Mouse (Mus musculus) kidney, adult 10 weeks (tissue): ENCODE measurements around the gene Sp4. TPM values are rescaled to one million over a fixed set of nuclear protein-coding genes. Genes with fewer than 3 reads are reported as not detected.

ENCODE experiments used
- polyA plus RNA-seq: library from polyadenylated mRNA; stranded (reverse); fragments of 350-450 nt; fragmentation: Illumina TruSeq; extraction: RNeasy Lipid Tissue Mini Kit (QIAGEN cat#74804); gene quantifications from one replicate; pipeline ENCODE4 v1.2.3, GENCODE M21; 2014; ENCODE audit warnings: low read depth, low replicate concordance

Sp4 gene
- 13.4 TPM for polyA plus RNA-seq

DNA sequence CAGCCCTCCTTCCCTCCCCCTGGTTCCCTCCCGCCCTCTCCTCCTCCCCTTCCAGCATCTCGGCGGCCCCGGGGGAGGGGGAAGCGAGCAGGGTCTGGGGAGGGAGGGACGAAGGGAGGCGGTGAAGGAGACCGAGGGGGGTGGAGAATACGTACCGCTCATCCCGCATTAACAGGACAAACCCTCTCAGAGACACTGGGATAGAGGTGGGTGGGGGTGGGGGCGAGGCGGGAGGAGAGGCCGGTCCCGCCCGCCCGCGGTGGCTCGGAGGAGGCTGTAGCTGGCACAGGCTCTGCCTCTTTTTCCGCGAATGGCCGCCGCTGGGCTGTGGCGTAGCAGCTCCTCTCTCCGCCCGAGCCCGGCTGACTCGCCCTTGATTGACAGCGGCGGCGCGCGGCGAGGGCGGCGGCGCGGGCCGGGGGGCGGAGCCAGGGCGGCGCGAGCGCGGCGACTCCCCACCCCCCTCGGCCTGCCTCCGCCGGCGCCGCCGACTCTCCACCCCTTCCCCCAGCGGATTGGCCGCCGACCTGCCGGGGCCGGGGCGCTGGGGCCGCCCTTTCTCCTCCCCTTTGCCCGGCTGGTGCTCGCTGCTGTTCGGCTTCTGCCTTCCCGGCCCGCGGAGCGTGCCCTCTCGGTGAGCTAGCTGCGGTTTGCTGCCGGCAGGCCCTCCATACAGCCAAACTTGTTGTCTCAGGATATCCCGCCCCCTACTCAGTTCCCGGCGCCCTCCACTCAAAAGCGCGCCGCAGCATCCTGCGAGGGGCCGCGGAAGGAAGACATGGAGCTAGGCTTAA lies at the start of gene Sp4:
Sp4 (minus strand) TSS at position 369 of the 794 bp plus-strand sequence.

DNA sequence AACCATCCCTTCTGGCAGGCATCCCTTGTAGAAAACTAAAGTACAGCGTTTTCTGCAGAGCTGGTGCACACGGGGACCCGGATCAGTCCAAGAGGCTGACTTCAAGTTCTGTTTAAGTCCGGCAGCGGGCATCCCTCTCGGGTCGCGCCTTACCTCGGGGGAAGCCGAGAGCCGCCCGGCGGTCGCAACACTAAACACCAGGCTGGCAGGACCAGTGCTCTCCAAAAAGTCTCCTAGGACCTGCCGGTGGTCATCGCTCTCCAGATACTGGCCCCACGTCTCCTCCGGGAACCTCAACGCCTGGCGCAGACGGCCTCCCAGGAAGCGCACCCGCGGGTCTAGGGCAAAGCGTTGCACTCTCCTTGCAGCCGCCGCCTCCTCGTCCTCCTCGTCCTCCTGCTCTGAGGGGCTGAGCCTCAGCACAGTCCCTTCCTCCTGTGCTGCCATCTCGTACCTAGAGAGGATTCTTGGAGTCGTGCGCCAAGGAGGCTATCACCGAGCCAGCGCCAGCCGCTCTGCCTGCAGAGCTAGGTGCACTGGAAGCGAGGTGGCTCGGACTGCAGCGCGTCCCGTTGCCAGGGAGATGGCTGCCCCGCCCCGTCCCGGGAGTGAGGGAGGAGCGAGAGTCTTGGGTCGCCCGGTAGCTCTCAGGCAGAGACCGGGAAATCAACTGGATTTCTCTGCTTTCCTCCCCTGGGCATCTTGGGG lies 102.7 kb downstream of the Sp4 start, which contains the start of gene Dnah11:
Dnah11 (minus strand) TSS at position 658 of the 708 bp plus-strand sequence.

Other genes with a start within 250 kb of the Sp4 start
- 3.2 TPM for gene Dnah11, start 102.4 kb downstream of the Sp4 start, polyA plus RNA-seq